Mouse (Mus musculus) intestine, embryonic 15.5 days (tissue): Measurements from ENCODE around the gene Gnrhr. TPM values are rescaled to one million over a fixed set of nuclear protein-coding genes. Genes with fewer than 3 reads are reported as not detected.

Experiments used
- ATAC-seq: fragments of 200-750 bp; cut with Nextera tagmentation; 2 replicates; pipeline ENCODE4 v1.8.0; 2017; ENCODE audit warnings: moderate TSS enrichment, moderate library complexity
- H3K27ac ChIP-seq: fragments of 300-500 bp; sonication (generic); 2 replicates; pipeline ENCODE4 v1.5.1; 2015; ENCODE audit warnings: mild to moderate bottlenecking, inconsistent platforms
- H3K27me3 ChIP-seq: fragments of 300-500 bp; sonication (generic); replicated peaks from 2 replicates; pipeline ENCODE4 v1.6.1; 2015; ENCODE audit warnings: inconsistent platforms
- H3K36me3 ChIP-seq: fragments of 300-500 bp; sonication (generic); 2 replicates; pipeline ENCODE4 v1.6.1; 2015; ENCODE audit warnings: inconsistent platforms
- H3K4me1 ChIP-seq: fragments of 300-500 bp; sonication (generic); replicated peaks from 2 replicates; pipeline ENCODE4 v1.6.1; 2015; ENCODE audit warnings: inconsistent platforms
- H3K4me2 ChIP-seq: fragments of 300-500 bp; sonication (generic); replicated peaks from 2 replicates; pipeline ENCODE4 v1.6.1; 2015; ENCODE audit warnings: mild to moderate bottlenecking, inconsistent platforms
- H3K4me3 ChIP-seq: fragments of 300-500 bp; sonication (generic); replicated peaks from 2 replicates; pipeline ENCODE4 v1.5.1; 2015; ENCODE audit warnings: inconsistent platforms
- H3K9ac ChIP-seq: fragments of 300-500 bp; sonication (generic); 2 replicates; pipeline ENCODE4 v1.6.1; 2015; ENCODE audit warnings: inconsistent platforms
- H3K9me3 ChIP-seq: fragments of 300-500 bp; sonication (generic); 2 replicates; pipeline ENCODE4 v1.6.1; 2016; ENCODE audit warnings: inconsistent platforms
- WGBS: fragments of 180-500 bp; shearing (Covaris S2); methylation state at CpG from one replicate; pipeline ENCODE4 v1.1.7; 2015; 5-methylcytosine and 5-hydroxymethylcytosine counted together
- polyA plus RNA-seq: library from polyadenylated mRNA; unstranded; fragments of >200 nt; fragmentation: Nextera tagmentation; extraction: Ambion mirVana; gene quantifications from 2 replicates; pipeline ENCODE4 v1.2.1, GENCODE M21; 2015

Gene Gnrhr
- not detected in 2 replicates for polyA plus RNA-seq

- ATAC-seq = no peak
- Histone ChIP-seq H3K9ac (no peak within 1 kb of the TSS), H3K4me3 (no peak within 1 kb of the TSS), H3K9me3 (no peaks in the 10 kb centered on the region), H3K4me2 (no peak within 1 kb of the TSS), H3K27me3 (no peaks in the 10 kb centered on the region), H3K4me1 (no peaks in the 10 kb centered on the region), H3K27ac (no peak within 1 kb of the TSS), H3K36me3 (no peaks in the 10 kb centered on the region)
- WGBS = 91% methylated on average over 10 of the region's 10 CpGs
Observed at GRCm38 (mm10) chr5:86197801-86198200, at the start of gene Gnrhr. Gene Gnrhr (minus strand): TSS chr5:86197901.

GRCm38 (mm10) chr5:86246559-86246958 is 48.9 kb upstream of the Gnrhr start:
- 92% methylated on average over 11 of the region's 11 CpGs for WGBS
- Histone ChIP-seq H3K36me3 (no peaks in the 10 kb centered on the region), H3K27me3 (no peaks in the 10 kb centered on the region), H3K4me3 (no peak overlapping the region), H3K4me2 (no peak overlapping the region), H3K4me1 (no peaks in the 10 kb centered on the region), H3K9ac (no peak overlapping the region), H3K27ac (no peak overlapping the region), H3K9me3 (no peaks in the 10 kb centered on the region)
- ATAC-seq = no peak

DNA sequence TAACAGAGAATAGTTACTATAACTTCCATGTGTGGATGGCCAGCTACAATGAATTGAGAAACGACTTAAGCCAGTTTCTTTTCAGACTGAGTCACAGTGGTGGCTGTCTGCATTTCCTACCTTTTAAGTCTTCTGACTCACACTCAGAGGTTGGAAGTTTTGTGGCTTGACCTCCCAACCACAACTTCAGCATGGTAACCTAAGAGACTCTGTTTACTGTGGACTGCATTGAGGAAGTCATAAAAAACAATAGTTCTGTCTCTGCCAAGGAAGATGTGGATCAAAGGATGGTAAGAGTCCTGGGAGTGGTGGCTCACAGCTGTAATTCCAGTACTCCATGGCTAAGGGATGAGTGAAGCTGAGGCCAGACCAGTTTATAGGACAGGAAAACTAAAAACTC is 47.2 kb upstream of the Gnrhr start:
- Histone ChIP-seq H3K36me3 (no peaks in the 10 kb centered on the region), H3K4me2 (no peak overlapping the region), H3K27ac (no peak overlapping the region), H3K4me1 (no peaks in the 10 kb centered on the region), H3K9me3 (no peaks in the 10 kb centered on the region), H3K27me3 (no peaks in the 10 kb centered on the region), H3K4me3 (no peak overlapping the region), H3K9ac (no peak overlapping the region)
- no peak for ATAC-seq
- 62% methylated on average over 1 of the region's 1 CpGs for WGBS

DNA sequence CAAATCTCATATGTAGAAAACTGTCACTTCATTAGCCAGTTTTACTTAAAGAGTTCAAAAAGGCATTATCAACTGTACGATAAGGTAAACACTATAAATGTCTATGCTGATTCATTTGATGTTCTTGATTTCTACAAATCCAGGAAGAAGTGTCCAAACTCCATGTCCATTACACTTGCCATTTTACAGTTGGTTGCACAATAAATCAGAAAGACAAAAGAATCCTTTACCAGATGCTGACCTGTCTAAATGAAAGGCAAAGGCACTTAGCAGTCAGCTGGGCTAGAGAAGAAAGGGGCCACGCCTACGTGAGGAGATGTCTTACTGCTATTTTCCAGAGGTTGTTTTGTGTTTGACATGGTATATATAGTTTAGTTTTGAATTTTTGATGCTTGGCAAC is 46.6 kb upstream of the Gnrhr start:
- H3K36me3 ChIP-seq = no peaks in the 10 kb centered on the region
- no peaks in the 10 kb centered on the region for H3K9me3 ChIP-seq
- no peak overlapping the region for H3K27ac ChIP-seq
- no peak overlapping the region for H3K9ac ChIP-seq
- H3K4me2 ChIP-seq = no peak overlapping the region
- ATAC-seq = no peak
- H3K27me3 ChIP-seq = no peaks in the 10 kb centered on the region
- H3K4me3 ChIP-seq = no peak overlapping the region
- WGBS = 76% methylated on average over 3 of the region's 3 CpGs
- H3K4me1 ChIP-seq = no peaks in the 10 kb centered on the region

DNA sequence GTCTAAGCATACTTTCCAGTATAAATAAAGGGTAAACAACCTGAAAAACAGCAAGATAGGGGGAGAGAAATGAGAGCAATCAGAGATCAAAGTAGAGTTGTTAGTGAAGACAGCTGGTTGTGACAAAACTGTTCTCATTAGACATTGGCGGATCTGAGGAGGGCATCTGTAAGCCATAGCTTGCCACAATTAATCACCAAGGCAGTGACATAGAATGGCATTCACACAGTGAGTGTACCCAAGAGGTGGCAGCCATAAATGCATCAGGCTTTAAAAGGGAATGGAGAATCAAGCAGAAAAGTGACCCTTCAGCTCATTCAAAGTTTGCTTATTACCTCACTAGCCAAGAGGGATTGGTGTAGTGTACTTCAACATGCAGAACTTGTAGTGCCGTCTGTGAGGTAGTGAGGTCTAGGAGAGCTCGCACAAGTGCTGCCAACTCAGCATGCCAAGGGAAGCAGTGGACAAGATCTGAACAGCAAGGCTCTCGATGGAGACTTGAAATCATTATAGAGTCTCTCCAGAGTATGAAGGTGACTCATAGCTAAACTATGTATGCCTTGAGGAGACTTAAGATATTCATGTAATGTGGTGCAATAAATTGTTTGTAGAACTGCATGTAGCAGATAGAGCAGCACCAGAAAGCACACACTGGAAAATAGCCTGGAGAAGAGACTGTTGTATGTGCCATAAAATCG is 29.6 kb upstream of the Gnrhr start:
- no peak overlapping the region for H3K9ac ChIP-seq
- H3K27me3 ChIP-seq = no peaks in the 10 kb centered on the region
- 0 out of 2 replicates have a peak, but pooled peaks have one; percentile 39 for ATAC-seq
- no peaks in the 10 kb centered on the region for H3K9me3 ChIP-seq
- H3K4me3 ChIP-seq = no peak overlapping the region
- H3K36me3 ChIP-seq = no peaks in the 10 kb centered on the region
- no peaks in the 10 kb centered on the region for H3K4me1 ChIP-seq
- no peak overlapping the region for H3K4me2 ChIP-seq
- WGBS = 73% methylated on average over 5 of the region's 5 CpGs
- H3K27ac ChIP-seq = no peak overlapping the region

GRCm38 (mm10) chr5:86191356-86191755 is 6.3 kb downstream of the Gnrhr start:
- no peaks in the 10 kb centered on the region for H3K36me3 ChIP-seq
- no peaks in the 10 kb centered on the region for H3K9me3 ChIP-seq
- ATAC-seq = peak; percentile 59; the same call in 1 of the 2 replicates

DNA sequence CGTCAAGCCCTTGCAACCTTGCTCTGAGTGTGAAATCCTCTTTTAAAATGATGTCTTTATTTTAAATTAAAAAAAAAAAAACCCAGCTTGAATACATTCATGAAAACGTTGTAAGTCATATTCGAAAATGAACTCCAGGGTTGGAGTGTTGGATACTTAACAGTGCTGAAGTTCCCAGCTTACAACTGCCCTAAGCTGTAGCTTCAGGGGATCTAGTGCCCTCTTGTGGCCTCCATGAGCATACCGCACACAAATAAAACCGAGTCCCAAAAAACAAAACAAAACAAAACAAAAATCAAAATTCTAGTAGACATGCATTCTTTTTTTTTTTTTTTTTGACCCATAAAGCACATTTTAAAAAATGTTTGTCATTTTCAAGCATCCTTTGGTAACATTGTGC is 6.9 kb downstream of the Gnrhr start:
- no peak overlapping the region for H3K4me2 ChIP-seq
- H3K4me3 ChIP-seq = no peak overlapping the region
- no peaks in the 10 kb centered on the region for H3K4me1 ChIP-seq
- H3K27me3 ChIP-seq = no peaks in the 10 kb centered on the region
- H3K27ac ChIP-seq = no peak overlapping the region
- 0 out of 2 replicates have a peak, but pooled peaks have one; percentile 36 for ATAC-seq
- H3K9ac ChIP-seq = no peak overlapping the region
- 28% methylated on average over 5 of the region's 5 CpGs for WGBS
- H3K36me3 ChIP-seq = no peaks in the 10 kb centered on the region
- no peaks in the 10 kb centered on the region for H3K9me3 ChIP-seq

More at GRCm38 (mm10) chr5:86191356-86191755, 6.3 kb downstream of the Gnrhr start:
- 19% methylated on average over 4 of the region's 4 CpGs for WGBS
- Histone ChIP-seq H3K4me1 (no peaks in the 10 kb centered on the region), H3K27me3 (no peaks in the 10 kb centered on the region), H3K9ac (no peak overlapping the region), H3K4me3 (no peak overlapping the region), H3K27ac (no peak overlapping the region), H3K4me2 (no peak overlapping the region)

GRCm38 (mm10) chr5:86190290-86190689 is 7.4 kb downstream of the Gnrhr start:
- no peak overlapping the region for H3K27ac ChIP-seq
- 53% methylated on average over 15 of the region's 15 CpGs for WGBS
- H3K4me1 ChIP-seq = no peaks in the 10 kb centered on the region
- H3K4me3 ChIP-seq = no peak overlapping the region
- H3K9ac ChIP-seq = no peak overlapping the region
- no peaks in the 10 kb centered on the region for H3K9me3 ChIP-seq
- H3K4me2 ChIP-seq = no peak overlapping the region
- no peak for ATAC-seq
- no peaks in the 10 kb centered on the region for H3K36me3 ChIP-seq
- H3K27me3 ChIP-seq = no peaks in the 10 kb centered on the region

DNA sequence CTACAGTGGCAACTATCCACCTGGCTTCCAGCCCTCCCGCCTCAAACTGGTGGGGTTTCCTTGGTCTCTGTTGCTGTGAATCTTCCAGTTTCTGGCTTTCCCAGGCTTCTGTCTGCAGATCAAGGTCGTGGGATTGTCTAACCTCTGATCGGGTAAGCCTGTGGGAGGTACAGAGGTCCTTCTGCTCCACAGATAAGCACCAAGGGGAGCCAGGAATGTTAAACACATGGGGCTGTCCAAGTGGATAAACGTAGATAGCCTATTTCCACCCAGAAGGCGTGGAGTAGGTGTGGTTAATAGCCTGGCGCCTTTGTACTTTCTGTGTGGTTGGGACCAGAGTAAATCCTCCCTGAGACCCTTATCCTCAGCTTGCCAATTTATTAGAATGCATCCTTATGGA is 10.3 kb downstream of the Gnrhr start:
- Histone ChIP-seq H3K9me3 (no peaks in the 10 kb centered on the region), H3K4me3 (no peak overlapping the region), H3K27ac (no peak overlapping the region), H3K9ac (no peak overlapping the region), H3K36me3 (no peaks in the 10 kb centered on the region), H3K4me1 (no peaks in the 10 kb centered on the region), H3K4me2 (no peak overlapping the region), H3K27me3 (no peaks in the 10 kb centered on the region)
- 58% methylated on average over 6 of the region's 6 CpGs for WGBS
- no peak for ATAC-seq

GRCm38 (mm10) chr5:86173778-86174177 is 23.9 kb downstream of the Gnrhr start:
- WGBS = 48% methylated on average over 2 of the region's 2 CpGs
- Histone ChIP-seq H3K27me3 (no peaks in the 10 kb centered on the region), H3K4me2 (no peak overlapping the region), H3K27ac (no peak overlapping the region), H3K4me3 (no peak overlapping the region), H3K36me3 (no peaks in the 10 kb centered on the region), H3K9ac (no peak overlapping the region), H3K9me3 (no peaks in the 10 kb centered on the region), H3K4me1 (no peaks in the 10 kb centered on the region)
- ATAC-seq = no peak

- Histone ChIP-seq H3K4me3 (peak within 1 kb of the TSS; percentile 83), H3K36me3 (no peaks in the 10 kb centered on the region), H3K27me3 (no peaks in the 10 kb centered on the region), H3K4me1 (no peaks in the 10 kb centered on the region), H3K9me3 (no peaks in the 10 kb centered on the region), H3K27ac (peak within 1 kb of the TSS; percentile 96), H3K4me2 (peak within 1 kb of the TSS; percentile 55), H3K9ac (peak within 1 kb of the TSS; percentile 77)
- ATAC-seq = peak; percentile 100
- WGBS = under 1% methylated on average over 56 of the region's 67 CpGs
Observed at GRCm38 (mm10) chr5:86172449-86173161, 25.1 kb downstream of the Gnrhr start, which contains the start of gene Uba6. Gene Uba6 (minus strand): TSS chr5:86172803.

GRCm38 (mm10) chr5:86172088-86172448 is 25.6 kb downstream of the Gnrhr start:
- ATAC-seq = no peak
- H3K27me3 ChIP-seq = no peaks in the 10 kb centered on the region
- H3K9ac ChIP-seq = peak overlapping the region; percentile 77
- H3K27ac ChIP-seq = peak overlapping the region; percentile 96
- H3K36me3 ChIP-seq = no peaks in the 10 kb centered on the region
- H3K4me2 ChIP-seq = peak overlapping the region; percentile 55
- H3K9me3 ChIP-seq = no peaks in the 10 kb centered on the region
- H3K4me3 ChIP-seq = peak overlapping the region; percentile 83
- H3K4me1 ChIP-seq = no peaks in the 10 kb centered on the region
- WGBS = 0% methylated on average over 15 of the region's 15 CpGs
